Mouse (Mus musculus) CD4-positive helper T cell, adult 2 months (primary cell): ENCODE measurements around the gene Gm20850.
"Not testable (repeated sequence)": the region's sequence is repeated elsewhere in the genome, so short reads cannot be mapped to it uniquely, and the experiment has no call there.

Experiments
- DNase-seq: peaks from one replicate; pipeline ENCODE4 v3.0.0-alpha.2; 2012; ENCODE audit warnings: low read depth, missing footprints, low spot score

The Gm20850 gene

GRCm38 (mm10) chrY:75715022-75715421 lies at the start of gene Gm20850:
Gene Gm20850, plus strand, starts transcription at chrY:75715322.
- DNase-seq, result not testable (repeated sequence)
